Mouse (Mus musculus) liver, embryonic 13.5 days (tissue): Measurements from ENCODE around the gene Dnah11. TPM values are rescaled to one million over a fixed set of nuclear protein-coding genes. Genes with fewer than 3 reads are reported as not detected.

Experiments
- ATAC-seq: fragments of 200-750 bp; cut with Nextera tagmentation; 2 replicates; pipeline ENCODE4 v1.8.0; 2017; ENCODE audit warnings: low read depth, mild to moderate bottlenecking, moderate number of reproducible peaks, moderate library complexity
- DNase-seq: peaks from one replicate; pipeline ENCODE4 v3.0.0; 2022
- H3K27ac ChIP-seq: fragments of 300-500 bp; sonication (generic); 2 replicates; pipeline ENCODE4 v1.5.1; 2015; ENCODE audit warnings: moderate library complexity, mild to moderate bottlenecking, inconsistent platforms
- H3K27me3 ChIP-seq: fragments of 300-500 bp; sonication (generic); 2 replicates; pipeline ENCODE4 v1.6.1; 2015; ENCODE audit warnings: mild to moderate bottlenecking, inconsistent platforms
- H3K36me3 ChIP-seq: fragments of 300-500 bp; sonication (generic); 2 replicates; pipeline ENCODE4 v1.6.1; 2015; ENCODE audit warnings: mild to moderate bottlenecking, inconsistent platforms
- H3K4me1 ChIP-seq: fragments of 300-500 bp; sonication (generic); replicated peaks from 2 replicates; pipeline ENCODE4 v1.6.1; 2015; ENCODE audit warnings: inconsistent platforms
- H3K4me2 ChIP-seq: fragments of 300-500 bp; sonication (generic); 2 replicates; pipeline ENCODE4 v1.6.1; 2015; ENCODE audit warnings: inconsistent platforms, mild to moderate bottlenecking, moderate library complexity
- H3K4me3 ChIP-seq: fragments of 300-500 bp; sonication (generic); replicated peaks from 2 replicates; pipeline ENCODE4 v1.5.1; 2015; ENCODE audit warnings: mild to moderate bottlenecking, inconsistent platforms
- H3K9ac ChIP-seq: fragments of 300-500 bp; sonication (generic); 2 replicates; pipeline ENCODE4 v1.6.1; 2015; ENCODE audit warnings: mild to moderate bottlenecking, inconsistent platforms
- H3K9me3 ChIP-seq: fragments of 300-500 bp; sonication (generic); replicated peaks from 2 replicates; pipeline ENCODE4 v1.6.1; 2016; ENCODE audit warnings: inconsistent platforms
- WGBS: fragments of 180-500 bp; shearing (Covaris S2); methylation state at CpG from one replicate; pipeline ENCODE4 v1.1.7; 2015; ENCODE audit not compliant: insufficient replicate concordance; 5-methylcytosine and 5-hydroxymethylcytosine counted together
- polyA plus RNA-seq: library from polyadenylated mRNA; unstranded; fragments of >200 nt; fragmentation: Nextera tagmentation; extraction: Ambion mirVana; gene quantifications from 2 replicates; pipeline ENCODE4 v1.2.1, GENCODE M21; 2015

The Dnah11 gene
- polyA plus RNA-seq, 1 experiment from 2014 or later = 0.02 TPM

DNA sequence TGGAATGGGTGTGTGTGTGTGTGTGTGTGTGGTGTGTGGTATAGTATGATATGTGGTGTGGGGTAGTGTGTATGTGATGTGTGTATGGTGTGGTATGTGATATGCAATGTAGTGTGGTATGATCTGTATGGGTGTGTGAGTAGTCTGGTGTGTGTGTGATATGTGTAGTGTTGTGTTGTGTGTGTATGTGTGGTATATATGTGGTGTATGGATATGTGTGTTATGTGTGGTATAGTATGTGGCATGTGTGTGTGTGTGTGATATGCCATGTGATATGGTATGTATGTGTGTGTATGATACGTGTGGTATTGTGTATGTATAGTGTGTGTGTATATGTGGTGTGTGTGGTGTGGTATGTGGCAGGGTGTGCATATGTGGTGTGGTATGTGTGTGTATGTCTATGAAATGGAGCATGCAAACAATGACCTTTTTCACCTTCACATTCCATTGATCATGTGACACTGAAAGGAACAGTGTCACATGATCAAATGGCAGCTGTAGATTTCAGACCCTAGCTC lies 155.7 kb downstream of the Dnah11 start:
- Histone ChIP-seq H3K4me1 (no peaks in the 10 kb centered on the region), H3K27ac (no peak overlapping the region), H3K9ac (no peak overlapping the region), H3K4me3 (no peak overlapping the region), H3K36me3 (no peaks in the 10 kb centered on the region), H3K9me3 (no peaks in the 10 kb centered on the region), H3K27me3 (no peaks in the 10 kb centered on the region), H3K4me2 (no peak overlapping the region)
- ATAC-seq (0 out of 2 replicates have a peak, but pooled peaks have one; percentile 18), DNase-seq (no peak)
- WGBS = 61% methylated on average over 1 of the region's 1 CpGs

GRCm38 (mm10) chr12:118042196-118042595 lies 156.6 kb downstream of the Dnah11 start:
- Histone ChIP-seq H3K9me3 (no peaks in the 10 kb centered on the region), H3K4me1 (no peaks in the 10 kb centered on the region), H3K27me3 (no peaks in the 10 kb centered on the region), H3K36me3 (no peaks in the 10 kb centered on the region), H3K9ac (no peak overlapping the region), H3K27ac (no peak overlapping the region), H3K4me2 (no peak overlapping the region), H3K4me3 (no peak overlapping the region)
- ATAC-seq (no peak), DNase-seq (no peak)
- 69% methylated on average over 2 of the region's 2 CpGs for WGBS

DNA sequence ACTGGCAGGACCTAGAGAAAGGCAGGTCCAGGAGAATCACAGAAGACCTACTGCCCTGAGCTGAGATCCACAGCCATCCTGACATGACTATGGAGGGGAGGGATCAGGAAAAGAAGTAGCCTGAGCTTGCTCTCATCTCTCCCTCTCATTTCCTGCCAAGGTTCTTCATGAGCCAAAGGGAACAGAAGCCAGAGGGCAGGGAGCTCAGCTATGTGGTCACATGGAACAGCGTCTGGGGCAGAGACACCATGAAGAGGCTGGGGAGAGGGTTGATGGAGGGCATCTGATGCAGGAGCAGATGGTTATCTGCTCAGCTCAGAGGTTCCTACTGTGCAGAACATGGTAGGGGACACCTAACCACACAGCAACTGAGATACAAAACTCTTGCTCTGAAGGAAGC lies 163.9 kb downstream of the Dnah11 start:
- ATAC-seq = no peak
- Histone ChIP-seq H3K36me3 (no peaks in the 10 kb centered on the region), H3K27ac (no peak overlapping the region), H3K4me3 (no peak overlapping the region), H3K9me3 (no peaks in the 10 kb centered on the region), H3K4me1 (no peaks in the 10 kb centered on the region), H3K27me3 (no peaks in the 10 kb centered on the region), H3K4me2 (no peak overlapping the region), H3K9ac (no peak overlapping the region)
- DNase-seq = no peak
- WGBS = 45% methylated on average over 1 of the region's 1 CpGs

DNA sequence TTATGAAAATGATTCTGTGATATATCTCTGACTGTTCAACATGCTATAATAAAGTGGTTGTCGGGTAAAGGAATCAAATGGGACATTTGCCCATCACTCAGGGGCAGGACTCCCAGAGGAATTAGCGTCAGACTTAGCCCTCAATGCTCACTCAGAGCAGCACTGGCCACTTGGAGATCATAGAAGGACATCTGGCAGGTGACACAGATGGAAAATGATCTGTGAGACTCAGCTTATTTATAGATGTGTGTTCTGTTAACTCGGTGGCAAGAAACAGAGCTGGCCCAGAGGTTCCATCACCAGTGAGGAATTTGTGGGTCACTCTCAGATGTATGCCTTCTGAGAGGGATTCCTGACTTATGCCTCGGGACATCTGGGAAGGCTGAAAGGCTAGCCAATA lies 173.1 kb downstream of the Dnah11 start:
- DNase-seq (no peak), ATAC-seq (no peak)
- Histone ChIP-seq H3K27ac (no peak overlapping the region), H3K4me1 (no peaks in the 10 kb centered on the region), H3K9me3 (no peaks in the 10 kb centered on the region), H3K27me3 (no peaks in the 10 kb centered on the region), H3K4me3 (no peak overlapping the region), H3K9ac (no peak overlapping the region), H3K36me3 (no peaks in the 10 kb centered on the region), H3K4me2 (no peak overlapping the region)
- 50% methylated on average over 4 of the region's 4 CpGs for WGBS

GRCm38 (mm10) chr12:118018936-118019335 lies 179.9 kb downstream of the Dnah11 start:
- H3K4me1 ChIP-seq = no peaks in the 10 kb centered on the region
- H3K27me3 ChIP-seq = no peaks in the 10 kb centered on the region
- H3K4me2 ChIP-seq = no peak overlapping the region
- no peak overlapping the region for H3K27ac ChIP-seq
- no peak overlapping the region for H3K9ac ChIP-seq
- H3K36me3 ChIP-seq = no peaks in the 10 kb centered on the region
- no peak overlapping the region for H3K4me3 ChIP-seq
- no peak for DNase-seq
- H3K9me3 ChIP-seq = no peaks in the 10 kb centered on the region
- peak; percentile 41; the same call in 1 of the 2 replicates for ATAC-seq
- WGBS = 15% methylated on average over 6 of the region's 6 CpGs

- Histone ChIP-seq H3K36me3 (no peaks in the 10 kb centered on the region), H3K4me2 (no peak overlapping the region), H3K27me3 (no peaks in the 10 kb centered on the region), H3K4me1 (no peaks in the 10 kb centered on the region), H3K27ac (no peak overlapping the region), H3K9me3 (no peaks in the 10 kb centered on the region), H3K9ac (no peak overlapping the region), H3K4me3 (no peak overlapping the region)
- 67% methylated on average over 3 of the region's 3 CpGs for WGBS
- ATAC-seq = no peak
- DNase-seq = no peak
These were observed 185.0 kb downstream of the Dnah11 start for GRCm38 (mm10) chr12:118013872-118014271.

- no peaks in the 10 kb centered on the region for H3K36me3 ChIP-seq
- H3K27ac ChIP-seq = no peak overlapping the region
- H3K4me1 ChIP-seq = no peaks in the 10 kb centered on the region
- H3K27me3 ChIP-seq = no peaks in the 10 kb centered on the region
- no peak overlapping the region for H3K9ac ChIP-seq
- WGBS = 72% methylated on average over 8 of the region's 8 CpGs
- DNase-seq (no peak), ATAC-seq (no peak)
- no peak overlapping the region for H3K4me2 ChIP-seq
- no peaks in the 10 kb centered on the region for H3K9me3 ChIP-seq
- H3K4me3 ChIP-seq = no peak overlapping the region
These were observed 186.9 kb downstream of the Dnah11 start for GRCm38 (mm10) chr12:118011921-118012320.

DNA sequence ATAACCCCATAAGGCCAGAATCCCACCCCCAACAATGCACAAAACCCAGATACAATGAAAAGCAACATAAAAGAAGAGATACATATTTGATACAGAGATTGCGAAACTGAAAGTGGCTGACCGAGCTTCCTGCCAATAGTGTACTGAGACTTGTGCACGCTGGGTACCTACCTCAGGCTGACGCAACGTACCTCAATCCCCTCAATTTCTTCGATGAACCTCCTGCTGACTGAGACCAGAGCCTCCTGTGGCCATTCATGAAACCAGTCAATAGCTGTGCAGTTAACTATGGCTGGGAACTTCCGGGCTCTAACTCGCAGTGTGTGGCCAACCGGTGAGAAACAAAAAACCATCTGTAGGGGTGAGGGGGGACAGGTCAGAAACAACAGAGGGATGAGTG lies 203.9 kb downstream of the Dnah11 start:
- Histone ChIP-seq H3K9me3 (no peaks in the 10 kb centered on the region), H3K9ac (no peak overlapping the region), H3K4me2 (no peak overlapping the region), H3K4me3 (no peak overlapping the region), H3K4me1 (no peaks in the 10 kb centered on the region), H3K36me3 (no peaks in the 10 kb centered on the region), H3K27me3 (no peaks in the 10 kb centered on the region), H3K27ac (no peak overlapping the region)
- 61% methylated on average over 9 of the region's 9 CpGs for WGBS
- DNase-seq (no peak), ATAC-seq (no peak)

DNA sequence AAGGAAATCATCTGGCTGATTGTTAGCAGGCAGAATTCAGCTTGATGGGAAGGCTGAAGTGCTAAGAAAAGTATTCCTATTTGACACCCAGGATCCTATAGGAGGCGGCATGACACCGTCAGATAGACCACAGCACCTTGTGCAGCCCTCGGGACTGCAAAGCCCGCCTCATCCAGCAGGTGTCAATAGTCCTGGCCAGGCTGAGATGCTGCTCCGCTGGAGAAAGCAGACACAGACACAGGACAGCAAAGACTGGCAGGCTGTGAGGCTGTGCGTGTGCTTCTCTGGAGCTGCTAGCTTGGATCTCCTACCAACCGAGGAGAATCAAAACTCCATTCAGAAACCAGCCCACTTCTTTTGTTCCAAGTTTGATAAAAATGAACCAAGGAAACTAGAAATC lies 205.3 kb downstream of the Dnah11 start:
- DNase-seq (peak; percentile 48), ATAC-seq (peak; percentile 76)
- Histone ChIP-seq H3K27me3 (no peaks in the 10 kb centered on the region), H3K36me3 (no peaks in the 10 kb centered on the region), H3K4me1 (no peaks in the 10 kb centered on the region), H3K9ac (no peak overlapping the region), H3K9me3 (no peaks in the 10 kb centered on the region), H3K27ac (no peak overlapping the region), H3K4me2 (no peak overlapping the region), H3K4me3 (no peak overlapping the region)
- WGBS = 3% methylated on average over 7 of the region's 7 CpGs

- 11% methylated on average over 11 of the region's 11 CpGs for whole genome bisulfite sequencing
- no peak overlapping the region for H3K4me3 ChIP-seq
- H3K27me3 ChIP-seq = no peaks in the 10 kb centered on the region
- no peaks in the 10 kb centered on the region for H3K9me3 ChIP-seq
- DNase-seq (no peak), ATAC-seq (no peak)
- H3K9ac ChIP-seq = no peak overlapping the region
- H3K4me1 ChIP-seq = no peaks in the 10 kb centered on the region
- H3K36me3 ChIP-seq = no peaks in the 10 kb centered on the region
- peak overlapping the region; percentile 1; the same call in 1 of the 2 replicates for H3K4me2 ChIP-seq
- H3K27ac ChIP-seq = no peak overlapping the region
These were observed 209.6 kb downstream of the Dnah11 start for GRCm38 (mm10) chr12:117989018-117989828.

GRCm38 (mm10) chr12:117980315-117980714 lies 218.5 kb downstream of the Dnah11 start:
- Histone ChIP-seq H3K4me3 (no peak overlapping the region), H3K36me3 (no peaks in the 10 kb centered on the region), H3K4me2 (no peak overlapping the region), H3K27me3 (no peaks in the 10 kb centered on the region), H3K27ac (no peak overlapping the region), H3K9ac (no peak overlapping the region), H3K4me1 (no peaks in the 10 kb centered on the region), H3K9me3 (no peaks in the 10 kb centered on the region)
- 26% methylated on average over 3 of the region's 3 CpGs for WGBS
- ATAC-seq = no peak
- no peak for DNase-seq

DNA sequence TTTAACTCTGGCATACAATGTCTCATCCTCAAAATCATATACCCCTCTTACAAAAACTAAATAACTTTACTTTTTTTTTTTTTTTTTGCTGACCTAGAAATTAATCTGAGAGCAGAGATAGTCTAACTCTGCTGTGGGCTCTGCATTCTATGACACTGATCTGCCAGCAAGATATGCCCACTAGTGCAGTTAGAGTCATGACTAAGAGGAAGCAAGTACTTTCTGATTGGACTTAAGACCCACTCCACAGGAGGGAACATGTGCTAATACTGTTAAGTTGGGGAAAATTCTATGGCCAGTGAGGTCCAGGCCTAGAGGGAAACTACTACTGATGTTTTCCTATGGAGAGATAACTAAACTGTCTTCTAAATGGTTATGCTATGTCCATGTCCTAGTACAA lies 225.1 kb downstream of the Dnah11 start:
- Histone ChIP-seq H3K4me2 (no peak overlapping the region), H3K27ac (no peak overlapping the region), H3K27me3 (no peaks in the 10 kb centered on the region), H3K4me1 (no peaks in the 10 kb centered on the region), H3K9me3 (no peaks in the 10 kb centered on the region), H3K36me3 (no peaks in the 10 kb centered on the region), H3K9ac (no peak overlapping the region), H3K4me3 (no peak overlapping the region)
- DNase-seq (no peak), ATAC-seq (no peak)
